Mouse (Mus musculus) embryonic fibroblast, embryonic 13.5 days (primary cell): ENCODE data around the gene Dlat.

Experiments used
- CTCF ChIP-seq: IDR thresholded peaks from 2 replicates; pipeline ENCODE4 v1.5.1; 2011; ENCODE audit warnings: mild to moderate bottlenecking, control low read depth, low read length, moderate library complexity, borderline replicate concordance; ENCODE audit not compliant: insufficient read depth
- POLR2A ChIP-seq: IDR thresholded peaks from 2 replicates; pipeline ENCODE4 v1.6.1; 2011; ENCODE audit warnings: low read depth, mild to moderate bottlenecking, control low read depth, low read length, moderate library complexity

DNA sequence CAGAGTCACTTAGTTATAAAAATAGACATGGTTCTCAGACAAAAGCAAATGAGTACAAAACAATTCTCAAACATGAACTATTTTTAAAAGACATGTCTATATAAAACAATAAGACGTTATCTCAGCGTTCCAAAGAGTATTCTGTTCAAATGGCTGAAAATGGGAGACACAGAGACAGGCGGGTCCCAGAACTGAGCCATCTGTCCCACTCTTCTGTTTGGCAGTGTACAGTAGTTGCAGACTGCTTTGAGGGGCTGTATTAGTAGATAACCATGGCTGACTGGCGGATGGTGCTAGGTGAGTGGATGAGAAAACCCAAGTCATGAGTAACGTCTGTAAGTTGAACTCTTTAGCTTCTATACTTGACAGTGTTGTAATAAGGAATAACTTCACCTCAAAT, 5.2 kb upstream of the Dlat start:
- TF ChIP-seq POLR2A, result no peak
- no peak for TF ChIP-seq CTCF
